Mouse (Mus musculus): ENCODE results near the gene Zfp663. TPM values are rescaled to one million over a fixed set of nuclear protein-coding genes. Genes with fewer than 3 reads are reported as not detected.
A peak's percentile ranks its signal among the peaks of the same experiment; 100 is the strongest.

Gene Zfp663
- polyA plus RNA-seq, 1 experiment from 2014 or later = 9.2 TPM

GRCm38 (mm10) chr2:165396831-165397501 lies 28.4 kb upstream of the Zfp663 start:
- Histone ChIP-seq H3K27ac (replicated peaks) (0 out of 2 replicates have a peak overlapping the region, but pooled peaks have one; percentile 21), H3K36me3 (no peaks in the 10 kb centered on the region), H3K27me3 (no peaks in the 10 kb centered on the region), H3K4me1 (peaks cover 18% of the 10 kb centered on the region), H3K4me3 (no peak overlapping the region), H3K9ac (replicated peaks) (no peak overlapping the region), H3K4me2 (replicated peaks) (no peak overlapping the region), H3K9me3 (no peaks in the 10 kb centered on the region)
- 45% methylated on average over 20 of the region's 20 CpGs for WGBS
- ATAC-seq (ENCODE audit: low FRiP score, low read depth) = peak; percentile 44; the same call in 1 of the 2 replicates

GRCm38 (mm10) chr2:165392156-165392555 lies 23.6 kb upstream of the Zfp663 start:
- 87% methylated on average over 4 of the region's 4 CpGs for WGBS
- Histone ChIP-seq H3K9ac (replicated peaks) (no peak overlapping the region), H3K27me3 (no peaks in the 10 kb centered on the region), H3K4me3 (no peak overlapping the region), H3K36me3 (no peaks in the 10 kb centered on the region), H3K4me1 (peaks cover 8% of the 10 kb centered on the region), H3K9me3 (no peaks in the 10 kb centered on the region), H3K27ac (replicated peaks) (no peak overlapping the region), H3K4me2 (replicated peaks) (no peak overlapping the region)
- ATAC-seq (ENCODE audit: low FRiP score, low read depth) = no peak

GRCm38 (mm10) chr2:165391561-165391960 lies 23.0 kb upstream of the Zfp663 start:
- H3K27ac ChIP-seq (replicated peaks) = no peak overlapping the region
- ATAC-seq (ENCODE audit: low FRiP score, low read depth) = no peak
- no peaks in the 10 kb centered on the region for H3K9me3 ChIP-seq
- H3K27me3 ChIP-seq = no peaks in the 10 kb centered on the region
- no peak overlapping the region for H3K4me2 ChIP-seq (replicated peaks)
- H3K36me3 ChIP-seq = 0 out of 2 replicates have a peak, but pooled peaks cover 2% of the 10 kb centered on the region
- H3K9ac ChIP-seq (replicated peaks) = no peak overlapping the region
- H3K4me3 ChIP-seq = no peak overlapping the region
- 12% methylated on average over 8 of the region's 8 CpGs for WGBS
- H3K4me1 ChIP-seq = peaks cover 7% of the 10 kb centered on the region

DNA sequence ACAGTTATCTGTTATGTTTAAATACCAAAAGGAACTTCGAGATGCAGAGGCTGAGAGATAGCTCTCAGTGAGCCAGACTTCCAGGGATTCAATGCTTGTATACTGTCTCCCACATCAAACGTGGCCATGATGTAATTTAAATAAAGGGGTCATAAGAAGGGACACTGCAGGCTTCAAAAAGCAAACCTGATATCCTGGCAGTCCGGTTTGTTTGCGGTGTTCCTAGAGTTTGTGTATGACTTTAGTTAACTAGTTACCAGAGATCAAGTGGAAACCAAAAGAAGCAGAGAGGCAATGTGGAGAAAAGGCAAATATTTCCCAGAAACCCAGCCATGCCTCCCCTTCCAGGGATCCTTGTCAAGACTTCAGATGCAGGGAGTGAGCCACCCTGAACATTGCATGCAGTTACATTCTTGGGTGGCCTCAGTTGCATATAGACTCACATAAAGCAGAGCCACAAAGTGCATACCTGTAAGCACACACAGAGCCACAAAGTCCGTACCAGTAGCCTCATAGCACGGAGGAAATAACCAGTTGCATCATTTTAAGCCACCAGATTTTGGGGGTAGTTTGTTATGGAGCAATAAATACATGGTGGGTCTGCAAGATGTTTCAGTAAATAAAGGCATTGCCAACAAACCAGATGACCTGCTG lies 20.9 kb upstream of the Zfp663 start:
- 81% methylated on average over 6 of the region's 6 CpGs for whole genome bisulfite sequencing

GRCm38 (mm10) chr2:165387844-165388495 lies 19.4 kb upstream of the Zfp663 start, which contains the start of gene Zfp334:
Gene Zfp334, minus strand, starts transcription at chr2:165388259.
- Histone ChIP-seq H3K9ac (replicated peaks) (peak within 1 kb of the TSS; percentile 90), H3K9me3 (no peaks in the 10 kb centered on the region), H3K36me3 (peaks cover 37% of the 10 kb centered on the region), H3K27ac (replicated peaks) (peak within 1 kb of the TSS; percentile 93), H3K27me3 (no peaks in the 10 kb centered on the region), H3K4me2 (replicated peaks) (peak within 1 kb of the TSS; percentile 60), H3K4me1 (peaks cover 18% of the 10 kb centered on the region), H3K4me3 (peak within 1 kb of the TSS; percentile 76)
- under 1% methylated on average over 40 of the region's 40 CpGs for WGBS
- peak; percentile 92 for ATAC-seq (ENCODE audit: low FRiP score, low read depth)

More for the DNA sequence above, 20.9 kb upstream of the Zfp663 start:
- ATAC-seq (ENCODE audit: low FRiP score, low read depth) = no peak
- no peak overlapping the region for H3K4me2 ChIP-seq (replicated peaks)
- no peaks in the 10 kb centered on the region for H3K9me3 ChIP-seq
- H3K4me1 ChIP-seq = peaks cover 18% of the 10 kb centered on the region
- no peak overlapping the region for H3K27ac ChIP-seq (replicated peaks)
- no peak overlapping the region for H3K4me3 ChIP-seq
- H3K36me3 ChIP-seq = peaks cover 23% of the 10 kb centered on the region
- H3K9ac ChIP-seq (replicated peaks) = no peak overlapping the region
- no peaks in the 10 kb centered on the region for H3K27me3 ChIP-seq

GRCm38 (mm10) chr2:165387370-165387769 lies 18.8 kb upstream of the Zfp663 start:
- peaks cover 43% of the 10 kb centered on the region for H3K36me3 ChIP-seq
- H3K4me3 ChIP-seq = peak overlapping the region; percentile 76
- no peak for ATAC-seq (ENCODE audit: low FRiP score, low read depth)
- H3K4me2 ChIP-seq (replicated peaks) = peak overlapping the region; percentile 60
- no peaks in the 10 kb centered on the region for H3K27me3 ChIP-seq
- H3K9me3 ChIP-seq = no peaks in the 10 kb centered on the region
- WGBS = 6% methylated on average over 4 of the region's 4 CpGs
- peaks cover 18% of the 10 kb centered on the region for H3K4me1 ChIP-seq
- H3K27ac ChIP-seq (replicated peaks) = peak overlapping the region; percentile 93
- peak overlapping the region; percentile 90 for H3K9ac ChIP-seq (replicated peaks)

GRCm38 (mm10) chr2:165380050-165380449 lies 11.5 kb upstream of the Zfp663 start:
- Histone ChIP-seq H3K27me3 (no peaks in the 10 kb centered on the region), H3K9ac (replicated peaks) (no peak overlapping the region), H3K4me2 (replicated peaks) (no peak overlapping the region), H3K4me1 (no peaks in the 10 kb centered on the region; the same call in 1 of the 2 replicates), H3K4me3 (no peak overlapping the region), H3K27ac (replicated peaks) (no peak overlapping the region), H3K36me3 (peaks cover 95% of the 10 kb centered on the region), H3K9me3 (peaks cover 15% of the 10 kb centered on the region)
- 96% methylated on average over 25 of the region's 25 CpGs for WGBS
- ATAC-seq (ENCODE audit: low FRiP score, low read depth) = no peak

- H3K27me3 ChIP-seq = no peaks in the 10 kb centered on the region
- H3K9me3 ChIP-seq = peaks cover 5% of the 10 kb centered on the region
- no peak overlapping the region for H3K4me2 ChIP-seq (replicated peaks)
- H3K27ac ChIP-seq (replicated peaks) = no peak overlapping the region
- no peak overlapping the region for H3K4me3 ChIP-seq
- no peak for ATAC-seq (ENCODE audit: low FRiP score, low read depth)
- H3K4me1 ChIP-seq = no peaks in the 10 kb centered on the region; the same call in 1 of the 2 replicates
- peaks cover 63% of the 10 kb centered on the region for H3K36me3 ChIP-seq
- H3K9ac ChIP-seq (replicated peaks) = no peak overlapping the region
- 82% methylated on average over 4 of the region's 4 CpGs for WGBS
Observed at GRCm38 (mm10) chr2:165376001-165376400, 7.5 kb upstream of the Zfp663 start.

DNA sequence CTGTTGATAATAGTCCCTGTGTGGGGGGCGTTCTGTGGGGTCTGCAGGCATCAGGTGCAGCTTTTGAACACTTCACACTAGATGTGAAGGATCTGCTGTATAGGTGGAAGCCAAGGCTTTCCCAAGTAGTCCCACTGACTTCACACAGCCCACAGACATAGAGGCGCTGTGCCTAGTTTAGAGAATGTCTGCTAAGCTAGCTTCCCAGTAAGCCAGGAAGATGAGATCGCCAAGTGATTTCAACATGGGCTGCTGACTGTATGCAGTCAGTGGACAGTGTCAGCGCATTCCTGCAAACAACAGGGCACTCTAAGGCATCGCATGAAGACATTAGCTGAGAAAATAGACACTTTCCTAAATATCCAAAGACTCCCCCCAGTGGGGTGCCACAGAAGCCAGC lies 6.9 kb upstream of the Zfp663 start:
- H3K27ac ChIP-seq (replicated peaks) = no peak overlapping the region
- 88% methylated on average over 5 of the region's 5 CpGs for WGBS
- no peak overlapping the region for H3K4me2 ChIP-seq (replicated peaks)
- no peak for ATAC-seq (ENCODE audit: low FRiP score, low read depth)
- no peak overlapping the region for H3K9ac ChIP-seq (replicated peaks)
- H3K36me3 ChIP-seq = peaks cover 58% of the 10 kb centered on the region
- no peaks in the 10 kb centered on the region; the same call in 1 of the 2 replicates for H3K9me3 ChIP-seq
- no peaks in the 10 kb centered on the region; the same call in 1 of the 2 replicates for H3K4me1 ChIP-seq
- no peaks in the 10 kb centered on the region for H3K27me3 ChIP-seq
- H3K4me3 ChIP-seq = no peak overlapping the region

GRCm38 (mm10) chr2:165371066-165371465 lies 2.5 kb upstream of the Zfp663 start:
- H3K4me1 ChIP-seq = peaks cover 23% of the 10 kb centered on the region
- no peak overlapping the region for H3K4me3 ChIP-seq
- no peak overlapping the region for H3K4me2 ChIP-seq (replicated peaks)
- no peak overlapping the region for H3K27ac ChIP-seq (replicated peaks)
- H3K36me3 ChIP-seq = peaks cover 17% of the 10 kb centered on the region
- WGBS = 23% methylated on average over 3 of the region's 3 CpGs
- no peaks in the 10 kb centered on the region for H3K27me3 ChIP-seq
- H3K9me3 ChIP-seq = no peaks in the 10 kb centered on the region
- 0 out of 2 replicates have a peak overlapping the region, but pooled peaks have one; percentile 2 for H3K9ac ChIP-seq (replicated peaks)
- ATAC-seq (ENCODE audit: low FRiP score, low read depth) = no peak

- Histone ChIP-seq H3K27me3 (peaks cover 4% of the 10 kb centered on the region), H3K4me1 (peaks cover 23% of the 10 kb centered on the region), H3K4me2 (replicated peaks) (no peak overlapping the region), H3K4me3 (no peak overlapping the region), H3K27ac (replicated peaks) (no peak overlapping the region), H3K9ac (replicated peaks) (no peak overlapping the region), H3K36me3 (peaks cover 12% of the 10 kb centered on the region), H3K9me3 (no peaks in the 10 kb centered on the region)
- no peak for ATAC-seq (ENCODE audit: low FRiP score, low read depth)
- WGBS = 88% methylated on average over 3 of the region's 3 CpGs
Observed at GRCm38 (mm10) chr2:165370348-165370747, 1.8 kb upstream of the Zfp663 start.
